Mouse (Mus musculus): Measurements from ENCODE around the gene Efna4. TPM values are rescaled to one million over a fixed set of nuclear protein-coding genes. Genes with fewer than 3 reads are reported as not detected.

Efna4 gene
- polyA plus RNA-seq, 1 experiment from 2014 or later, result 11.7 TPM

DNA sequence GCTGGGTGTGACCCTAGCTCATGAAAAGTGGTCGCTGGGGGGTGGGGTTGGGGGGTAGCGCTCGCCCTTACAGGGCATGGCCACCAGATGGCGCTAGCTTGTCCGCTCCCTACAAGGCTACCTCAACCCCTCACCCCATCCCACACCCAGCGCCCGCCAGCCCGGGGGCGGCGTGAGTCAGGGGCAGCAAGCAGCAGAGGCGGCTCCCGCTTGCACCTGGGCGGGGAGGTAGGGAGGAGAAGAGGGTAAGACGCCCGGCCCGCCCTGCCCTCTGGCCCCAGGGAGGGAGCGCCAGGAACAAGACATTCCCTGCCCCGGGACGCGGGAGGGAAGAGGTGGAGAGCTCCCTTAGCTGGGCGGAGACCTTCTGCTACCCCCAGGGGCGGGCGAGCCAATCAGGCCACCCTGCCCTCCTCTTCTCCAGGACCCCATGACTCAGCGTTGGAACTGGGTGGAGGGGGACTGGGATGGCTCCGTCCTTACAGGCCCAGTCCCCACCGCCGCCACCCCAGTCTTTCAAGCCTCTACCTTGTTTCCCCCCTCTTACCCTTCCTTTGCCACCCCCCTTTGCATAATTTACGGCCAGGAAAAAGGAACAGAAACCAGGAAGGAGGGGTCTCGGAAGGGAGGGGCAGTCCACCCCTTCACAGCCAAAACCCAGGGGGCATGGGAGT, 40.7 kb upstream of the Efna4 start:
- Histone ChIP-seq H3K9ac (ENCODE audit: low read length) (peak overlapping the region; percentile 52), H3K9me3 (ENCODE audit: control insufficient read depth, low read length) (no peaks in the 10 kb centered on the region), H3K4me2 (replicated peaks; ENCODE audit: low read depth) (peak overlapping the region; percentile 52), H3K27ac (replicated peaks) (peak overlapping the region; percentile 80), H3K4me1 (replicated peaks; ENCODE audit: control insufficient read depth, insufficient read depth) (peaks cover 4% of the 10 kb centered on the region), H3K4me3 (ENCODE audit: low read depth, low read length) (peak overlapping the region; percentile 41), H3K27me3 (ENCODE audit: control insufficient read depth, insufficient read depth, low read length) (no peaks in the 10 kb centered on the region), H3K36me3 (ENCODE audit: control insufficient read depth, insufficient read depth, low read length) (peaks cover 7% of the 10 kb centered on the region)
- WGBS, result 2% methylated on average over 28 of the region's 29 CpGs
- ATAC-seq (ENCODE audit: low FRiP score, low TSS enrichment) (peak; percentile 96), DNase-seq (ENCODE audit: low spot score) (peak; percentile 96)
- TF ChIP-seq EP300 (optimal IDR thresholded peaks at IDR 0.05), result peak; percentile 96
- peak; percentile 94 for TF ChIP-seq CTCF (IDR thresholded peaks at IDR 0.05; ENCODE audit: low read depth)

DNA sequence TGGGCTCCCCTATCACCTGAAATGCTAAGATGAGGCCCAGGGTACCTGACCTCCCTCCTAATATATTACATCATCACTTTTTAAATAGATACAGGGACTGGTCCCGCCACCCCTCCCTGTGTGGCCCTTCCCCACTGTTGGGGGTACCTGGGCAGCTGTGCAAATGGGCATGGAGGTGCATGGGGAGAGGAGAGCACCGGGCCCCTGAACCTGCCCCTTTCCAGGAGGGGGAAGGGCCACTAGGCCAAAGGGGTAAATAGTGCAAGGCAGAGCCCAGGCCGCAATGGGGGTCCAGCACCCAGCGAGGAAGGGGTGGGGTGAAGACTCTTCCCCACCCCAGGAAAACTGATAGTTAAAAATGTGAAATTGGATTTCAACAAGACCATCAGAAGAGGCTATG, 40.0 kb upstream of the Efna4 start:
- WGBS, result 66% methylated on average over 4 of the region's 4 CpGs
- H3K36me3 ChIP-seq (ENCODE audit: control insufficient read depth, insufficient read depth, low read length), result peaks cover 7% of the 10 kb centered on the region
- peak overlapping the region; percentile 52 for H3K9ac ChIP-seq (ENCODE audit: low read length)
- DNase-seq (ENCODE audit: low spot score) (no peak), ATAC-seq (ENCODE audit: low FRiP score, low TSS enrichment) (peak; percentile 8)
- no peaks in the 10 kb centered on the region for H3K27me3 ChIP-seq (ENCODE audit: control insufficient read depth, insufficient read depth, low read length)
- TF ChIP-seq EP300 (optimal IDR thresholded peaks at IDR 0.05), result no peak
- TF ChIP-seq CTCF (IDR thresholded peaks at IDR 0.05; ENCODE audit: low read depth), result no peak
- no peak overlapping the region for H3K4me3 ChIP-seq (ENCODE audit: low read depth, low read length)
- peaks cover 4% of the 10 kb centered on the region for H3K4me1 ChIP-seq (replicated peaks; ENCODE audit: control insufficient read depth, insufficient read depth)
- peak overlapping the region; percentile 52 for H3K4me2 ChIP-seq (replicated peaks; ENCODE audit: low read depth)
- peak overlapping the region; percentile 80 for H3K27ac ChIP-seq (replicated peaks)
- no peaks in the 10 kb centered on the region for H3K9me3 ChIP-seq (ENCODE audit: control insufficient read depth, low read length)

DNA sequence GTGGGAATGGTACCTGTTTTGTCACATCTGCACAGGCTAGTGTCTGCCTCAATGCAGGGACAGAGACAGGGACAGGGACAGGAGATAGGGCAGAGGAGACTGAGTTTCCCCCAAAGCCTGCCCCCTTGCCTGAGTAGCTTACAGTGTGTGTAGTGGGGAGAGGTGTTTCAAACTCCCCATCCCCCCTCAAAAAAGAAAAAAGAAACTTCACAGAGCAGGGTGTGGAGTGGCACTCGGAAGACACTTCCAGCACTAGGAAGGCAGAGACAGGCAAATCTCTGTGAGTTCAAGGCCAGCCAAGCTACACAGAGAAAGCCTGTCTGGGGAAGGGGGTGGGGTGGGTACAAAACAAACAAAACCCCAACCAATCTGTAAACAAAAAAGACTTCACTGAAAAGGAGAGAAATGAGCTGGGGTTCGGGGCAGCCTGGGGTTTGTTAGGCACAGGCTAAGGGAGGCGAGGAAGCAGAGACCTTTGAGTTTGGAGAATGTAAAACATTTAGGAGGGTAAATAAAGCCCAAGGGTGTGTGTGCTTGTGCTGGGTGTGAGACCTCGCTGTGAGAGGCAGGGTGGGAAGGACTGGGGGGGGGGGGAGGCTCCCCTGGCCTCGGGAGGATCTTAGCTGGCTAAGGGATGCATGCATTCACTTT, 35.9 kb upstream of the Efna4 start:
- WGBS, result 30% methylated on average over 5 of the region's 5 CpGs
- H3K4me3 ChIP-seq (ENCODE audit: low read depth, low read length), result no peak overlapping the region
- no peak for DNase-seq (ENCODE audit: low spot score)
- no peak for ATAC-seq (ENCODE audit: low FRiP score, low TSS enrichment)
- no peaks in the 10 kb centered on the region for H3K27me3 ChIP-seq (ENCODE audit: control insufficient read depth, insufficient read depth, low read length)
- no peaks in the 10 kb centered on the region for H3K36me3 ChIP-seq (ENCODE audit: control insufficient read depth, insufficient read depth, low read length)
- H3K9ac ChIP-seq (ENCODE audit: low read length), result no peak overlapping the region
- no peak for TF ChIP-seq EP300 (optimal IDR thresholded peaks at IDR 0.05)
- TF ChIP-seq CTCF (IDR thresholded peaks at IDR 0.05; ENCODE audit: low read depth), result no peak
- H3K27ac ChIP-seq (replicated peaks), result no peak overlapping the region
- no peaks in the 10 kb centered on the region for H3K9me3 ChIP-seq (ENCODE audit: control insufficient read depth, low read length)
- H3K4me1 ChIP-seq (replicated peaks; ENCODE audit: control insufficient read depth, insufficient read depth), result peaks cover 4% of the 10 kb centered on the region
- no peak overlapping the region for H3K4me2 ChIP-seq (replicated peaks; ENCODE audit: low read depth)

DNA sequence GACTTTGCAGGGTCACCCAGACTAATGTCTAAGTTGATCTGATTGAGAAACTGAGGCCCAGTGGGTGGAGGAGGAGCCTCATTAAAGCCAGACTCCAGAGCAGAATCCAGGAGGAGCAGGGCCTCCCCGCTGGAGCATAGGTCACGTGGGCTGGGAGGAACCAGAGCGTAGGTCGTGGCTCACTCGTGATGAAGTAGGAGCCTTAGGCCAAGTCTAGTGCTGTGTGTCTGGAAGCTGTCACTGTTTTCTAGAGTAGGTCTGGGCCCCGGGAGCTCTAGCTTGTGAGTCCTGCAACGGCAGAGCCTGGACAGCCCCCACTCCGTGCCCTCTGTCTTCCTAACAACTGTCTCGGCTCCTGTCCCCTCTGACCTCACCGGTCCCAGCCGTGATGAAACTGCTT, 29.5 kb upstream of the Efna4 start:
- Histone ChIP-seq H3K4me3 (ENCODE audit: low read depth, low read length) (no peak overlapping the region), H3K27me3 (ENCODE audit: control insufficient read depth, insufficient read depth, low read length) (no peaks in the 10 kb centered on the region), H3K4me2 (replicated peaks; ENCODE audit: low read depth) (no peak overlapping the region), H3K9me3 (ENCODE audit: control insufficient read depth, low read length) (no peaks in the 10 kb centered on the region), H3K36me3 (ENCODE audit: control insufficient read depth, insufficient read depth, low read length) (no peaks in the 10 kb centered on the region), H3K4me1 (replicated peaks; ENCODE audit: control insufficient read depth, insufficient read depth) (no peaks in the 10 kb centered on the region), H3K27ac (replicated peaks) (no peak overlapping the region), H3K9ac (ENCODE audit: low read length) (no peak overlapping the region)
- no peak for TF ChIP-seq CTCF (IDR thresholded peaks at IDR 0.05; ENCODE audit: low read depth)
- TF ChIP-seq EP300 (optimal IDR thresholded peaks at IDR 0.05), result no peak
- WGBS, result 53% methylated on average over 11 of the region's 11 CpGs
- ATAC-seq (ENCODE audit: low FRiP score, low TSS enrichment), result peak; percentile 22; the same call in 1 of the 2 replicates
- DNase-seq (ENCODE audit: low spot score), result peak; percentile 52

DNA sequence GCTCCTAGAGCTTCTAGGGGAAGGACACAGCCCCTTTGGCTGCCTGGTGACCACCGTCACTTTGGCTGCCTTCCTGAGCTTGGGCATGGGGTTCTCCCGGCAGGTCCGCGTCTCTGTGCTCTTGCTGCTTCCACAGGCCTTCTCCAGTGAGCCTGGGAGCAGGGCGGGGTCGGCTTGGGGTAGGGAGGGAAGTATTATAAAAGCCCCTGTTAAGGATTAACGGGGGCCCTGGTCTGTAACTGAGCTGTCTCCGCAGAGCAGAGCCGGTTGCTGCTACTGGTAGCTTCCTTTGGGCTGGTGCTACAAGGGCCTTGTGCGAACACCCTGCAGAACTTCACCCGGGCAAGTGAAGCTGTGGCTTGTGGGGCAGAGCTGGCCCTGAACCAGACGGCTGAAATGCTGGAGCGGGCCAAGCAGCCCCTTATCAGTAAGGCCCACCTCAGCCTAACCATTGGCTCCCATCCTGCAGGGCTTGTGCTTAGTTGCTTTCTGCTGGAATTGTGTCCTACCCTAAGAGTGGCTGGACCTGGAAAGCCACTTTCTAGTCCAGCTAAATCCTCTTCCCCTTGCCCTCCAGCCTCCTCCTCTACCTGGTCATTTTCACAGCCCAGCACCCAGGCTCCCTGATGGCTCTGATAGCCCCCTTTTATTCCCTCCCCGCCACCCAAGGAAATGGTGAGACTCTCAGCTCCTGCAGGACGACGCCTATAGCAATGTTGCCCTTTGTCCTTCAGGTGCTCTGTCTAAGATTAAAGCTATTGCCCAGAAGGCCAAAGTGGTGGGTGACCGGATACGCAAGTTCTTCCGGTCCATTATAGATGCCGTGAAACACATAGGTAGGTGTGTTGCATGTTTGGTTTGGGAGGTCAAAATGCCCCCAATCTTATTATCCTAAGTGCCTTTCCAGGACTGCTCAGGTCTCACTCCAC, 27.9 kb upstream of the Efna4 start:
- 57% methylated on average over 20 of the region's 20 CpGs for WGBS
- TF ChIP-seq EP300 (optimal IDR thresholded peaks at IDR 0.05), result no peak
- TF ChIP-seq CTCF (IDR thresholded peaks at IDR 0.05; ENCODE audit: low read depth), result no peak
- Histone ChIP-seq H3K9ac (ENCODE audit: low read length) (no peak overlapping the region), H3K4me2 (replicated peaks; ENCODE audit: low read depth) (no peak overlapping the region), H3K27ac (replicated peaks) (no peak overlapping the region), H3K27me3 (ENCODE audit: control insufficient read depth, insufficient read depth, low read length) (no peaks in the 10 kb centered on the region), H3K4me3 (ENCODE audit: low read depth, low read length) (no peak overlapping the region), H3K4me1 (replicated peaks; ENCODE audit: control insufficient read depth, insufficient read depth) (no peaks in the 10 kb centered on the region), H3K36me3 (ENCODE audit: control insufficient read depth, insufficient read depth, low read length) (no peaks in the 10 kb centered on the region), H3K9me3 (ENCODE audit: control insufficient read depth, low read length) (no peaks in the 10 kb centered on the region)
- ATAC-seq (ENCODE audit: low FRiP score, low TSS enrichment) (peak; percentile 63), DNase-seq (ENCODE audit: low spot score) (peak; percentile 35)

All from stomach, postnatal 0 days (tissue).